ENCODE assay signal across 8 mouse cellular contexts in the genomic region with DNA sequence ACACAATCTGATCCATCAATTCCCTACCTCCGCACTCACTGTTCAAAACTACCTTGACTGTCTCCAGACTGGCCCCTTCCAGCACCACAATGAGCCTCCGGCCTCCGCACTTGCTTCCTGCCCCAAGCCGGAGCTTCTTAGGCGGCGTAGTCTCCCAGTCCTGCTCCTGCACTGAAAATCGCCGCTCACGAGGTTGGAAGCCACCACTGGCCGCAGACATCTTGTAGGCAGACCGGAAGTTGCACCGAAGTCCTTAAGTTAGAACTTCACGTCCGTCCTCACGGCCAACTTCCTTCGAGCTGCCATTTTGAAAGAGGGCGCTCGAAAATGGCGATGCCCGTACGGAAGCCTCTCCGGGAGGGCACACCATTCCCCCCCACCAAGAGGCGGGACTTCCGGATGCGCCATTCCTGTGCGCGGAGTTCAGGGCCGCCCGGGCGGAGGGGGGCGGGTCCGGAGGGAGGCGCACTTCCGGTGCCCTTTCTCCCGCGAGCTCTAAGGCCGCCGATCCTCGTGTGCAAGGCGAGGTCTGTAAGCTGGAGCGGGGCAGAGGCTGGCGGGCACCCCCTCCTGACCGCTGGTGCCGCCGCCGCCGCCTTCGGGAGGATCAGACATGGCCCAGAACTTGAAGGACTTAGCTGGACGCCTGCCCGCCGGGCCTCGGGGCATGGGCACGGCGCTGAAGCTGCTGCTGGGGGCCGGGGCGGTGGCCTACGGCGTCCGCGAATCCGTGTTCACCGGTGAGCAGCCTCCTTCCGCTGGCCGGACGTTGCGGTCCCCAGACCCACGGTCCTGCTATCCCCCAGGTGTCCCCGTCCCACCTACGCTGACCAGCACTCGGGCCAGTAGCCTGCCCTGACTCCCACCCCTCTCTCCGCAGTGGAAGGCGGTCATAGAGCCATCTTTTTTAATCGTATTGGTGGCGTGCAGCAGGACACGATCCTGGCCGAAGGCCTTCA. TPM values are rescaled to one million over a fixed set of nuclear protein-coding genes. Genes with fewer than 3 reads are reported as not detected.
A peak's percentile ranks its signal among the peaks of the same experiment; 100 is the strongest.
DNase-seq lines count a peak whose midpoint lies in the region; ATAC-seq and TF ChIP-seq lines count a peak whose summit lies in the region.

A gene (minus strand): TSS at position 355 of the 959 bp plus-strand sequence.
A gene (plus strand): TSS at position 513 of the 959 bp plus-strand sequence.

- ATAC-seq in embryonic facial prominence, embryonic 15.5 days (ENCODE audit: insufficient number of reproducible peaks, low FRiP score, low TSS enrichment, low read depth) = peak; percentile 96
- ATAC-seq in limb, embryonic 14.5 days (ENCODE audit: low FRiP score, low read depth) = peak; percentile 97
- peak; percentile 97 for ATAC-seq in midbrain, postnatal 0 days (ENCODE audit: low FRiP score)

- H3K4me1 ChIP-seq in bone marrow, adult 2 months (ENCODE audit: control insufficient read depth, insufficient read depth, low read length) = peaks cover 2% of the 10 kb centered on the region; the same call in 1 of the 2 replicates
- H3K4me1 ChIP-seq in embryonic facial prominence, embryonic 15.5 days = peaks cover 44% of the 10 kb centered on the region
- H3K4me1 ChIP-seq in limb, embryonic 14.5 days (ENCODE audit: control insufficient read depth, insufficient read depth, low read length) = peaks cover 19% of the 10 kb centered on the region
- H3K4me1 ChIP-seq in midbrain, postnatal 0 days (ENCODE audit: insufficient read depth, low read length) = peaks cover 14% of the 10 kb centered on the region; the same call in 1 of the 2 replicates

- H3K9me3 ChIP-seq in embryonic facial prominence, embryonic 15.5 days (replicated peaks) = no peaks in the 10 kb centered on the region
- no peaks in the 10 kb centered on the region for H3K9me3 ChIP-seq in limb, embryonic 14.5 days (ENCODE audit: control insufficient read depth, low read length)
- no peaks in the 10 kb centered on the region for H3K9me3 ChIP-seq in midbrain, postnatal 0 days (ENCODE audit: low read length)

- WGBS in bone marrow, adult 2 months = under 1% methylated on average over 76 of the region's 76 CpGs
- WGBS in embryonic facial prominence, embryonic 15.5 days = under 1% methylated on average over 74 of the region's 76 CpGs
- WGBS in limb, embryonic 14.5 days = 2% methylated on average over 61 of the region's 76 CpGs
- WGBS in midbrain, postnatal 0 days = under 1% methylated on average over 60 of the region's 76 CpGs

- TF ChIP-seq CTCF in bone marrow, adult 2 months (IDR thresholded peaks at IDR 0.05; ENCODE audit: control insufficient read depth, insufficient read depth, low read length) = peak; percentile 6; the same call in 1 of the 2 replicates
- TF ChIP-seq CTCF in midbrain, postnatal 0 days (IDR thresholded peaks at IDR 0.05) = peak; percentile 28

- H3K4me3 ChIP-seq in bone marrow, adult 2 months (replicated peaks; ENCODE audit: control insufficient read depth, low read depth, low read length) = peak within 1 kb of the TSS; percentile 96
- H3K4me3 ChIP-seq in embryonic facial prominence, embryonic 15.5 days (replicated peaks) = peak within 1 kb of the TSS; percentile 91
- peak within 1 kb of the TSS; percentile 96 for H3K4me3 ChIP-seq in limb, embryonic 14.5 days (replicated peaks; ENCODE audit: low read length)
- peak within 1 kb of the TSS; percentile 79 for H3K4me3 ChIP-seq in midbrain, postnatal 0 days (ENCODE audit: low read depth, low read length)

- H3K27me3 ChIP-seq in embryonic facial prominence, embryonic 15.5 days = no peaks in the 10 kb centered on the region
- no peaks in the 10 kb centered on the region for H3K27me3 ChIP-seq in limb, embryonic 14.5 days (ENCODE audit: control insufficient read depth, insufficient read depth, low read length)
- H3K27me3 ChIP-seq in midbrain, postnatal 0 days (ENCODE audit: insufficient read depth, low read length) = no peaks in the 10 kb centered on the region

- peak within 1 kb of the TSS; percentile 78 for H3K27ac ChIP-seq in bone marrow, adult 2 months (ENCODE audit: control insufficient read depth, insufficient read depth, low read depth, low read length, poor library complexity)
- peak within 1 kb of the TSS; percentile 90 for H3K27ac ChIP-seq in embryonic facial prominence, embryonic 15.5 days (replicated peaks)
- H3K27ac ChIP-seq in limb, embryonic 14.5 days (replicated peaks; ENCODE audit: low read depth, low read length) = peak within 1 kb of the TSS; percentile 86
- peak within 1 kb of the TSS; percentile 73 for H3K27ac ChIP-seq in midbrain, postnatal 0 days (ENCODE audit: low read depth, low read length)

- H3K36me3 ChIP-seq in embryonic facial prominence, embryonic 15.5 days = peaks cover 45% of the 10 kb centered on the region
- peaks cover 56% of the 10 kb centered on the region for H3K36me3 ChIP-seq in limb, embryonic 14.5 days (ENCODE audit: control insufficient read depth, insufficient read depth, low read length)
- peaks cover 25% of the 10 kb centered on the region for H3K36me3 ChIP-seq in midbrain, postnatal 0 days (ENCODE audit: insufficient read depth, low read length)

- peak; percentile 99 for DNase-seq in 416B (ENCODE audit: low read depth)
- peak; percentile 97 for DNase-seq in heart, adult 8-10 months (ENCODE audit: low spot score)
- peak; percentile 99 for DNase-seq in kidney, adult 9 months
- peak; percentile 97 for DNase-seq in limb, embryonic 14.5 days (ENCODE audit: low spot score)
- peak; percentile 98 for DNase-seq in midbrain, postnatal 0 days (ENCODE audit: low spot score)
- DNase-seq in spleen, postnatal 14 days (ENCODE audit: low spot score in 2 of 2) = peak; percentile 95 to 98

- peak within 1 kb of the TSS; percentile 85 for H3K9ac ChIP-seq in embryonic facial prominence, embryonic 15.5 days
- peak within 1 kb of the TSS; percentile 91 for H3K9ac ChIP-seq in limb, embryonic 14.5 days (ENCODE audit: low read depth, low read length, severe bottlenecking)
- peak within 1 kb of the TSS; percentile 79 for H3K9ac ChIP-seq in midbrain, postnatal 0 days (replicated peaks; ENCODE audit: low read length, poor library complexity, severe bottlenecking)

- TF ChIP-seq POLR2A in bone marrow, adult 2 months (IDR thresholded peaks at IDR 0.05; ENCODE audit: borderline replicate concordance, control insufficient read depth, low read depth, low read length) = no peak; the same call in none of the 2 replicates
- peak; percentile 73; the same call in 1 of the 2 replicates for TF ChIP-seq POLR2A in limb, embryonic 14.5 days (IDR thresholded peaks at IDR 0.05; ENCODE audit: borderline replicate concordance, extremely low read depth, insufficient read depth, insufficient read length)

- H3K4me2 ChIP-seq in embryonic facial prominence, embryonic 15.5 days (replicated peaks) = peak within 1 kb of the TSS; percentile 84
- peak within 1 kb of the TSS; percentile 94 for H3K4me2 ChIP-seq in limb, embryonic 14.5 days (replicated peaks; ENCODE audit: low read depth, low read length, severe bottlenecking)
- H3K4me2 ChIP-seq in midbrain, postnatal 0 days (ENCODE audit: low read depth, low read length, poor library complexity, severe bottlenecking) = peak within 1 kb of the TSS; percentile 93

RNA-seq across cellular contexts. Expression of the first gene that starts in this region (rescaled TPM):
- 101 and 149 TPM in 2 replicates for polyA plus RNA-seq in bone marrow, adult 2 months (2011; ENCODE audit: insufficient read depth, insufficient read length, low replicate concordance, missing spikeins)
- polyA plus RNA-seq in embryonic facial prominence, embryonic 15.5 days (2015; fragmentation: Nextera tagmentation; extraction: Ambion mirVana) = 171 and 186 TPM in 2 replicates
- total RNA-seq in heart, adult 8-10 months (2022) = 10 to 100 TPM; 64.4 to 81.5 (median 73.0) TPM
- 135 and 148 TPM in 2 replicates for polyA plus RNA-seq in limb, embryonic 14.5 days (2012; rRNA removed)
- 179 and 185 TPM in 2 replicates for polyA plus RNA-seq in limb, embryonic 14.5 days (2014; fragmentation: Nextera tagmentation; extraction: Ambion mirVana)
- total RNA-seq in midbrain, postnatal 0 days (2014; rRNA removed) = 75.6 and 99.9 TPM in 2 replicates
- polyA plus RNA-seq in midbrain, postnatal 0 days (2015; fragmentation: Nextera tagmentation; extraction: Ambion mirVana) = 87.2 and 89.8 TPM in 2 replicates

RNA-seq across cellular contexts. Expression of the second gene that starts in this region (rescaled TPM):
- 143 and 213 TPM in 2 replicates for polyA plus RNA-seq in bone marrow, adult 2 months (2011; ENCODE audit: insufficient read depth, insufficient read length, low replicate concordance, missing spikeins)
- polyA plus RNA-seq in embryonic facial prominence, embryonic 15.5 days (2015; fragmentation: Nextera tagmentation; extraction: Ambion mirVana) = 301 and 317 TPM in 2 replicates
- total RNA-seq in heart, adult 8-10 months (2022) = 100 to 1,000 TPM; 251 to 296 (median 279) TPM
- polyA plus RNA-seq in limb, embryonic 14.5 days (2012; rRNA removed) = 203 and 205 TPM in 2 replicates
- polyA plus RNA-seq in limb, embryonic 14.5 days (2014; fragmentation: Nextera tagmentation; extraction: Ambion mirVana) = 295 and 296 TPM in 2 replicates
- 197 and 230 TPM in 2 replicates for total RNA-seq in midbrain, postnatal 0 days (2014; rRNA removed)
- polyA plus RNA-seq in midbrain, postnatal 0 days (2015; fragmentation: Nextera tagmentation; extraction: Ambion mirVana) = 265 and 269 TPM in 2 replicates

Comparison
In these comparisons a context has a peak if more than half of its experiments do, and no peak if none do; other contexts are left out.
1. Peak in every context shown above with its lines: DNase-seq, ATAC-seq, H3K4me3 ChIP-seq and H3K27ac ChIP-seq.